Mouse (Mus musculus): ENCODE measurements at regions not wholly inside any gene's neighbourhood (a gene's known extent, or its start where the extent isn't known, plus 50 kb on each side); places are given as distances from the start of the nearest gene placed in this dataset.

GRCm38 (mm10) chr2:50914176-50914575 lies 234.7 kb downstream of the Rnd3 start:
- Histone ChIP-seq H3K9me3 (ENCODE audit: control insufficient read depth) (no peaks in the 10 kb centered on the region), H3K9ac (ENCODE audit: low read depth, low read length) (no peak overlapping the region), H3K4me1 (replicated peaks; ENCODE audit: control insufficient read depth, insufficient read depth, low read length) (no peaks in the 10 kb centered on the region), H3K27ac (ENCODE audit: low read depth, low read length) (no peak overlapping the region), H3K4me3 (ENCODE audit: low read depth, low read length) (no peak overlapping the region), H3K4me2 (replicated peaks; ENCODE audit: low read depth) (no peak overlapping the region), H3K36me3 (ENCODE audit: control insufficient read depth, insufficient read depth) (no peaks in the 10 kb centered on the region), H3K27me3 (replicated peaks; ENCODE audit: control insufficient read depth, insufficient read depth, low read length) (no peaks in the 10 kb centered on the region)
- no peak for TF ChIP-seq CTCF (IDR thresholded peaks at IDR 0.05; ENCODE audit: low read depth)
- ATAC-seq: no peak

- Histone ChIP-seq H3K4me1 (replicated peaks; ENCODE audit: control insufficient read depth, insufficient read depth, low read length) (no peaks in the 10 kb centered on the region), H3K36me3 (ENCODE audit: control insufficient read depth, insufficient read depth) (no peaks in the 10 kb centered on the region), H3K27me3 (replicated peaks; ENCODE audit: control insufficient read depth, insufficient read depth, low read length) (no peaks in the 10 kb centered on the region), H3K9ac (ENCODE audit: low read depth, low read length) (no peak overlapping the region), H3K9me3 (ENCODE audit: control insufficient read depth) (no peaks in the 10 kb centered on the region), H3K4me3 (ENCODE audit: low read depth, low read length) (no peak overlapping the region), H3K4me2 (replicated peaks; ENCODE audit: low read depth) (no peak overlapping the region), H3K27ac (ENCODE audit: low read depth, low read length) (no peak overlapping the region)
- no peak for TF ChIP-seq CTCF (IDR thresholded peaks at IDR 0.05; ENCODE audit: low read depth)
- 60% methylated on average over 3 of the region's 3 CpGs for WGBS
- ATAC-seq: no peak
Measured at GRCm38 (mm10) chr2:50908762-50909161, 240.1 kb downstream of the Rnd3 start.

- no peak overlapping the region for H3K27ac ChIP-seq (ENCODE audit: low read depth, low read length)
- TF ChIP-seq CTCF (IDR thresholded peaks at IDR 0.05; ENCODE audit: low read depth): no peak
- 70% methylated on average over 8 of the region's 8 CpGs for WGBS
- H3K4me3 ChIP-seq (ENCODE audit: low read depth, low read length): no peak overlapping the region
- no peaks in the 10 kb centered on the region for H3K9me3 ChIP-seq (ENCODE audit: control insufficient read depth)
- H3K36me3 ChIP-seq (ENCODE audit: control insufficient read depth, insufficient read depth): no peaks in the 10 kb centered on the region
- no peak overlapping the region for H3K9ac ChIP-seq (ENCODE audit: low read depth, low read length)
- H3K4me2 ChIP-seq (replicated peaks; ENCODE audit: low read depth): no peak overlapping the region
- no peaks in the 10 kb centered on the region for H3K4me1 ChIP-seq (replicated peaks; ENCODE audit: control insufficient read depth, insufficient read depth, low read length)
- H3K27me3 ChIP-seq (replicated peaks; ENCODE audit: control insufficient read depth, insufficient read depth, low read length): no peaks in the 10 kb centered on the region
- ATAC-seq: no peak
Measured at GRCm38 (mm10) chr2:50902701-50903100, 246.2 kb downstream of the Rnd3 start.

GRCm38 (mm10) chr2:50902220-50902619 lies 246.7 kb downstream of the Rnd3 start:
- Histone ChIP-seq H3K4me2 (replicated peaks; ENCODE audit: low read depth) (no peak overlapping the region), H3K9me3 (ENCODE audit: control insufficient read depth) (no peaks in the 10 kb centered on the region), H3K4me1 (replicated peaks; ENCODE audit: control insufficient read depth, insufficient read depth, low read length) (no peaks in the 10 kb centered on the region), H3K27ac (ENCODE audit: low read depth, low read length) (no peak overlapping the region), H3K27me3 (replicated peaks; ENCODE audit: control insufficient read depth, insufficient read depth, low read length) (no peaks in the 10 kb centered on the region), H3K4me3 (ENCODE audit: low read depth, low read length) (no peak overlapping the region), H3K9ac (ENCODE audit: low read depth, low read length) (no peak overlapping the region), H3K36me3 (ENCODE audit: control insufficient read depth, insufficient read depth) (no peaks in the 10 kb centered on the region)
- no peak for ATAC-seq
- WGBS: 77% methylated on average over 9 of the region's 9 CpGs
- TF ChIP-seq CTCF (IDR thresholded peaks at IDR 0.05; ENCODE audit: low read depth): no peak

GRCm38 (mm10) chr2:50888992-50889391 lies 259.9 kb downstream of the Rnd3 start:
- Histone ChIP-seq H3K27ac (ENCODE audit: low read depth, low read length) (no peak overlapping the region), H3K4me1 (replicated peaks; ENCODE audit: control insufficient read depth, insufficient read depth, low read length) (no peaks in the 10 kb centered on the region), H3K36me3 (ENCODE audit: control insufficient read depth, insufficient read depth) (no peaks in the 10 kb centered on the region), H3K4me2 (replicated peaks; ENCODE audit: low read depth) (no peak overlapping the region), H3K4me3 (ENCODE audit: low read depth, low read length) (no peak overlapping the region), H3K9ac (ENCODE audit: low read depth, low read length) (no peak overlapping the region), H3K27me3 (replicated peaks; ENCODE audit: control insufficient read depth, insufficient read depth, low read length) (no peaks in the 10 kb centered on the region), H3K9me3 (ENCODE audit: control insufficient read depth) (no peaks in the 10 kb centered on the region)
- 66% methylated on average over 5 of the region's 5 CpGs for WGBS
- ATAC-seq: no peak
- no peak for TF ChIP-seq CTCF (IDR thresholded peaks at IDR 0.05; ENCODE audit: low read depth)

GRCm38 (mm10) chr2:50887954-50888353 lies 261.0 kb downstream of the Rnd3 start:
- H3K4me1 ChIP-seq (replicated peaks; ENCODE audit: control insufficient read depth, insufficient read depth, low read length): 0 out of 2 replicates have a peak, but pooled peaks cover 2% of the 10 kb centered on the region
- H3K4me2 ChIP-seq (replicated peaks; ENCODE audit: low read depth): no peak overlapping the region
- TF ChIP-seq CTCF (IDR thresholded peaks at IDR 0.05; ENCODE audit: low read depth): no peak
- ATAC-seq: no peak
- H3K4me3 ChIP-seq (ENCODE audit: low read depth, low read length): no peak overlapping the region
- WGBS: 75% methylated on average over 4 of the region's 4 CpGs
- H3K9ac ChIP-seq (ENCODE audit: low read depth, low read length): no peak overlapping the region
- no peak overlapping the region for H3K27ac ChIP-seq (ENCODE audit: low read depth, low read length)
- H3K36me3 ChIP-seq (ENCODE audit: control insufficient read depth, insufficient read depth): no peaks in the 10 kb centered on the region
- no peaks in the 10 kb centered on the region for H3K9me3 ChIP-seq (ENCODE audit: control insufficient read depth)
- H3K27me3 ChIP-seq (replicated peaks; ENCODE audit: control insufficient read depth, insufficient read depth, low read length): no peaks in the 10 kb centered on the region

GRCm38 (mm10) chr2:50885924-50886315 lies 263.0 kb downstream of the Rnd3 start:
- no peak overlapping the region for H3K27ac ChIP-seq (ENCODE audit: low read depth, low read length)

More at GRCm38 (mm10) chr2:50885924-50886315, 263.0 kb downstream of the Rnd3 start:
- H3K9me3 ChIP-seq (ENCODE audit: control insufficient read depth): no peaks in the 10 kb centered on the region
- 0 out of 2 replicates have a peak, but pooled peaks cover 2% of the 10 kb centered on the region for H3K4me1 ChIP-seq (replicated peaks; ENCODE audit: control insufficient read depth, insufficient read depth, low read length)
- no peak overlapping the region for H3K4me3 ChIP-seq (ENCODE audit: low read depth, low read length)
- TF ChIP-seq CTCF (IDR thresholded peaks at IDR 0.05; ENCODE audit: low read depth): no peak
- no peaks in the 10 kb centered on the region for H3K27me3 ChIP-seq (replicated peaks; ENCODE audit: control insufficient read depth, insufficient read depth, low read length)
- H3K9ac ChIP-seq (ENCODE audit: low read depth, low read length): no peak overlapping the region
- 52% methylated on average over 7 of the region's 7 CpGs for WGBS
- H3K4me2 ChIP-seq (replicated peaks; ENCODE audit: low read depth): no peak overlapping the region
- no peaks in the 10 kb centered on the region for H3K36me3 ChIP-seq (ENCODE audit: control insufficient read depth, insufficient read depth)
- no peak for ATAC-seq
